Mouse (Mus musculus): ENCODE results near the gene Ankrd34a. TPM values are rescaled to one million over a fixed set of nuclear protein-coding genes. Genes with fewer than 3 reads are reported as not detected.

Ankrd34a gene
- polyA plus RNA-seq, 1 experiment from 2014 or later: 21.9 TPM

DNA sequence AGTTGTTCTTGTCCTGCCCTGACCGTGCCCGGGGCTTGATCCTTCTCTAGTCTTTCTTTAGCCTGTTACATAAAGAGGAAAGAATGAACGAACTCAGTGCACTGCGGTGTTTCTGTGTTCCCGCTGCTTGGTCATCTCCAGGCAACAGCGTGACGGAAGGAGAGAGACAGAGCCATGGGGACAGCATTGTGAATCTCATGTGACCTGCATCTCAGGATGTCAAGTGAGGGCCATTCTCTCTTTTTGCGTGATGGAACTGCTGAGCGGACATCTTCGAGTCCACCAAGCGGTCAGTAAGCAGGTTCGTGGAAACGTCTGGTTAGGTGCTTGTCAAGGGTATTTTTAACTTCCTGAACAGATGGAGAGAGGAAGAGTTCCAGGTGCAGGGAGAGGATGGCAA, 26.9 kb upstream of the Ankrd34a start:
- H3K4me1 ChIP-seq (replicated peaks; ENCODE audit: control insufficient read depth, insufficient read depth, low read length): no peaks in the 10 kb centered on the region
- no peaks in the 10 kb centered on the region for H3K36me3 ChIP-seq (ENCODE audit: control insufficient read depth, insufficient read depth)
- no peak overlapping the region for H3K4me3 ChIP-seq (replicated peaks; ENCODE audit: low read length)
- no peaks in the 10 kb centered on the region for H3K9me3 ChIP-seq (ENCODE audit: control insufficient read depth, low read length)
- no peak overlapping the region for H3K27ac ChIP-seq (ENCODE audit: low read length)
- 92% methylated on average over 13 of the region's 13 CpGs for WGBS
- ATAC-seq: no peak
- no peak overlapping the region for H3K4me2 ChIP-seq (ENCODE audit: low read length)
- no peak overlapping the region for H3K9ac ChIP-seq (replicated peaks; ENCODE audit: low read depth, low read length)
- no peaks in the 10 kb centered on the region for H3K27me3 ChIP-seq (replicated peaks; ENCODE audit: control insufficient read depth, insufficient read depth, low read length)

- Histone ChIP-seq H3K36me3 (ENCODE audit: control insufficient read depth, insufficient read depth) (no peaks in the 10 kb centered on the region), H3K27ac (ENCODE audit: low read length) (no peak overlapping the region)
- ATAC-seq: no peak
Measured at GRCm38 (mm10) chr3:96569966-96570605, 26.4 kb upstream of the Ankrd34a start.

DNA sequence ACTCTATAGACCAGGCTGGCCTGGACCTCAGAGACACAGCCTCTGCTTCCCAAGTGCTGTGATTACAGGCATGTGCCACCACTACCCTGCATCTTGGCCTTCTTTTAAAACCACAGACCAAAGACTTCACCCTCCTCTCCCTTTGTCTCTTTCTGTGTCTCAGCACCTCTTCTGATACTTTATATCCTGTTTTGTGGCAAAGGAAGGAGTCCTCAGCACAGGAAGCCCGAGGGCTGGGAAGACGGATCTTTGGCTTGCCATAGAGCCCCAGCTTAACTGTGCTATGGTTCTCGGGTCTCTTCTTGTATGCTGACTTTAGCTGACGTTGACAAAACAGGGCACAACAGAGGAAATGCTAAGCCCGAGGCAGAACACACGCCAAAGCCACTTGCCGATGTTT, 25.8 kb upstream of the Ankrd34a start:
- H3K27ac ChIP-seq (ENCODE audit: low read length): no peak overlapping the region
- no peaks in the 10 kb centered on the region for H3K27me3 ChIP-seq (replicated peaks; ENCODE audit: control insufficient read depth, insufficient read depth, low read length)
- 71% methylated on average over 7 of the region's 7 CpGs for WGBS
- H3K4me2 ChIP-seq (ENCODE audit: low read length): no peak overlapping the region
- no peak overlapping the region for H3K9ac ChIP-seq (replicated peaks; ENCODE audit: low read depth, low read length)
- ATAC-seq: no peak
- H3K4me3 ChIP-seq (replicated peaks; ENCODE audit: low read length): no peak overlapping the region
- no peaks in the 10 kb centered on the region for H3K4me1 ChIP-seq (replicated peaks; ENCODE audit: control insufficient read depth, insufficient read depth, low read length)
- no peaks in the 10 kb centered on the region for H3K36me3 ChIP-seq (ENCODE audit: control insufficient read depth, insufficient read depth)
- no peaks in the 10 kb centered on the region for H3K9me3 ChIP-seq (ENCODE audit: control insufficient read depth, low read length)

More at GRCm38 (mm10) chr3:96569966-96570605, 26.4 kb upstream of the Ankrd34a start:
- H3K4me3 ChIP-seq (replicated peaks; ENCODE audit: low read length): no peak overlapping the region
- no peaks in the 10 kb centered on the region for H3K4me1 ChIP-seq (replicated peaks; ENCODE audit: control insufficient read depth, insufficient read depth, low read length)
- H3K27me3 ChIP-seq (replicated peaks; ENCODE audit: control insufficient read depth, insufficient read depth, low read length): no peaks in the 10 kb centered on the region
- no peaks in the 10 kb centered on the region for H3K9me3 ChIP-seq (ENCODE audit: control insufficient read depth, low read length)
- H3K9ac ChIP-seq (replicated peaks; ENCODE audit: low read depth, low read length): no peak overlapping the region
- H3K4me2 ChIP-seq (ENCODE audit: low read length): no peak overlapping the region
- WGBS: 88% methylated on average over 11 of the region's 11 CpGs

DNA sequence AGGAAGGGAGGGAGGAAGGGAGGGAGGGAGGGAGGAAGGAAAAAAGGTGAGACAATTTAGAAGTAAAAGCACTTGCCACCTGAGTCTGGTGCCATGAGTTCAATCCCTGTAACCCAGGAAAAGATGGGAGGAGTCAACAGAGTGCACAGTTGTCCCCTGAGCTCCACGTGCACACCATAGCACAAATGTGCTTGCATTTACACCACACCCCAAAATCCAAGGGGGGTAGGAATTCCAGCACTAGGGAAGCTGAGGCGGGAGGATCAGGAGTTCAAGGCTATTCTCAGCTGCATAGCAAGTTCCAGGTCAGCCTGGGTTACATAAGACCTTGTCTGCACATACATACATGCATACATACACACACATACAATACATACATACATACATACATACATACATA, 25.1 kb upstream of the Ankrd34a start:
- Histone ChIP-seq H3K27me3 (replicated peaks; ENCODE audit: control insufficient read depth, insufficient read depth, low read length) (no peaks in the 10 kb centered on the region), H3K9ac (replicated peaks; ENCODE audit: low read depth, low read length) (no peak overlapping the region), H3K4me2 (ENCODE audit: low read length) (no peak overlapping the region), H3K4me1 (replicated peaks; ENCODE audit: control insufficient read depth, insufficient read depth, low read length) (peaks cover 3% of the 10 kb centered on the region; the same call in 1 of the 2 replicates), H3K27ac (ENCODE audit: low read length) (no peak overlapping the region), H3K4me3 (replicated peaks; ENCODE audit: low read length) (no peak overlapping the region), H3K9me3 (ENCODE audit: control insufficient read depth, low read length) (no peaks in the 10 kb centered on the region), H3K36me3 (ENCODE audit: control insufficient read depth, insufficient read depth) (no peaks in the 10 kb centered on the region)
- no peak for ATAC-seq
- WGBS: 81% methylated on average over 2 of the region's 2 CpGs

DNA sequence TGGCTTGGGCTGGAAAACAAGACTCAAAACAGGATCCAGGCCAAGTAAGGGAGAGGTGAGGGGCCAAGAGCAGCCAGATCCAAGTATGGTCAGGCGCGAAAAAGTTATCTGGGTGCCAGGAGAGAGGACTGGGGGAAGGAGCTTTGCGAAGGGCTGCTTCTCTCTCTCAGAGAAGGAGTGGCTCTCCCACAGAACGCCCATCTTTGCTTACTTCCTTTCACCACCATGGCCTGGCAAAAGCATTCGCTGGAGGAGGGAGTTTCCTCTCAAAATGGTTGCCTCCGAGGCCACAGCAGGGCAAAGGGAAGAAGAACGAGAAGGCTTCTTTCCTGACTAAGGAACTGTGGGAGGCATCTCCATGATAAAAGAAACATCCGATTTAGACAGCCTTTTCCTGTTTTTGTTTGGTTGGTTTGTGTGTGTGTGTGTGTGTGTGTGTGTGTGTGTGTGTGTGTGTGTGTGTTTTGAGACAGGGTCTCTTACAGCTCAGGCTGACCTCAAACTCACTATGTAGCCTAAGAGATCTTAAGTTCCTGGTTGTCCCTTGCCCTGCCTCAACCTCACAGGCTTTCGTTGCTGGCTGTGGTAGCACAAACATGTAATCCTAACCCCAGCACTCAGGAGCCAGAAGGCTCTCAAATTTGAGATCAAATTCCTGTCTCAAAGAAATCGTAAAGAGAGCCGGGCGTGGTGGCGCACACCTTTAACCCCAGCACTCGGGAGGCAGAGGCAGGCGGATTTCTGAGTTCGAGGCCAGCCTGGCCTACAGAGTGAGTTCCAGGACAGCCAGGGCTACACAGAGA, 24.3 kb upstream of the Ankrd34a start:
- Histone ChIP-seq H3K4me2 (ENCODE audit: low read length) (no peak overlapping the region), H3K27ac (ENCODE audit: low read length) (no peak overlapping the region), H3K4me1 (replicated peaks; ENCODE audit: control insufficient read depth, insufficient read depth, low read length) (peaks cover 10% of the 10 kb centered on the region; the same call in 1 of the 2 replicates), H3K4me3 (replicated peaks; ENCODE audit: low read length) (no peak overlapping the region), H3K9ac (replicated peaks; ENCODE audit: low read depth, low read length) (no peak overlapping the region), H3K27me3 (replicated peaks; ENCODE audit: control insufficient read depth, insufficient read depth, low read length) (no peaks in the 10 kb centered on the region), H3K36me3 (ENCODE audit: control insufficient read depth, insufficient read depth) (no peaks in the 10 kb centered on the region), H3K9me3 (ENCODE audit: control insufficient read depth, low read length) (no peaks in the 10 kb centered on the region)
- ATAC-seq: no peak
- WGBS: 79% methylated on average over 16 of the region's 16 CpGs

- 88% methylated on average over 18 of the region's 19 CpGs for WGBS
- no peak for ATAC-seq
- H3K27ac ChIP-seq (ENCODE audit: low read length): no peak overlapping the region
Measured at GRCm38 (mm10) chr3:96573611-96574511, 22.6 kb upstream of the Ankrd34a start.

GRCm38 (mm10) chr3:96575272-96575984, 21.0 kb upstream of the Ankrd34a start:
- WGBS: 93% methylated on average over 8 of the region's 8 CpGs
- H3K4me3 ChIP-seq (replicated peaks; ENCODE audit: low read length): no peak overlapping the region
- H3K27me3 ChIP-seq (replicated peaks; ENCODE audit: control insufficient read depth, insufficient read depth, low read length): no peaks in the 10 kb centered on the region
- H3K36me3 ChIP-seq (ENCODE audit: control insufficient read depth, insufficient read depth): no peaks in the 10 kb centered on the region
- H3K4me2 ChIP-seq (ENCODE audit: low read length): no peak overlapping the region
- no peaks in the 10 kb centered on the region for H3K9me3 ChIP-seq (ENCODE audit: control insufficient read depth, low read length)
- no peak overlapping the region for H3K9ac ChIP-seq (replicated peaks; ENCODE audit: low read depth, low read length)
- H3K27ac ChIP-seq (ENCODE audit: low read length): no peak overlapping the region
- peaks cover 15% of the 10 kb centered on the region for H3K4me1 ChIP-seq (replicated peaks; ENCODE audit: control insufficient read depth, insufficient read depth, low read length)
- ATAC-seq: no peak

More at GRCm38 (mm10) chr3:96573611-96574511, 22.6 kb upstream of the Ankrd34a start:
- no peak overlapping the region for H3K4me2 ChIP-seq (ENCODE audit: low read length)
- no peaks in the 10 kb centered on the region for H3K36me3 ChIP-seq (ENCODE audit: control insufficient read depth, insufficient read depth)
- H3K4me1 ChIP-seq (replicated peaks; ENCODE audit: control insufficient read depth, insufficient read depth, low read length): peaks cover 13% of the 10 kb centered on the region; the same call in 1 of the 2 replicates
- no peaks in the 10 kb centered on the region for H3K9me3 ChIP-seq (ENCODE audit: control insufficient read depth, low read length)
- H3K4me3 ChIP-seq (replicated peaks; ENCODE audit: low read length): no peak overlapping the region
- H3K9ac ChIP-seq (replicated peaks; ENCODE audit: low read depth, low read length): no peak overlapping the region
- H3K27me3 ChIP-seq (replicated peaks; ENCODE audit: control insufficient read depth, insufficient read depth, low read length): no peaks in the 10 kb centered on the region

GRCm38 (mm10) chr3:96576005-96576658, 20.3 kb upstream of the Ankrd34a start:
- no peak overlapping the region; the same call in 1 of the 2 replicates for H3K9ac ChIP-seq (replicated peaks; ENCODE audit: low read depth, low read length)
- H3K4me1 ChIP-seq (replicated peaks; ENCODE audit: control insufficient read depth, insufficient read depth, low read length): peaks cover 18% of the 10 kb centered on the region
- no peaks in the 10 kb centered on the region for H3K9me3 ChIP-seq (ENCODE audit: control insufficient read depth, low read length)
- H3K4me2 ChIP-seq (ENCODE audit: low read length): peak overlapping the region; percentile 42
- WGBS: 64% methylated on average over 14 of the region's 14 CpGs
- H3K27ac ChIP-seq (ENCODE audit: low read length): peak overlapping the region; percentile 41; the same call in 1 of the 2 replicates
- H3K4me3 ChIP-seq (replicated peaks; ENCODE audit: low read length): peak overlapping the region; percentile 14
- no peaks in the 10 kb centered on the region for H3K36me3 ChIP-seq (ENCODE audit: control insufficient read depth, insufficient read depth)
- ATAC-seq: no peak
- H3K27me3 ChIP-seq (replicated peaks; ENCODE audit: control insufficient read depth, insufficient read depth, low read length): no peaks in the 10 kb centered on the region

Measured in forebrain, embryonic 16.5 days (tissue).